Mouse (Mus musculus) ES-E14 (cell line): ENCODE data around the gene Atg4c.

Experiments
- CHD2 ChIP-seq: IDR thresholded peaks from 2 replicates; pipeline ENCODE4 v1.6.1; 2014; ENCODE audit warnings: mild to moderate bottlenecking, low read depth, low read length, inconsistent platforms
- HCFC1 ChIP-seq: IDR thresholded peaks from 2 replicates; pipeline ENCODE4 v1.6.1; 2012; ENCODE audit warnings: low read length, inconsistent platforms, borderline replicate concordance; ENCODE audit not compliant: insufficient read depth
- MAFK ChIP-seq: IDR thresholded peaks from 2 replicates; pipeline ENCODE4 v1.6.1; 2014; ENCODE audit warnings: mild to moderate bottlenecking, low read depth, low read length, inconsistent platforms; ENCODE audit not compliant: insufficient read depth
- ZC3H11A ChIP-seq: IDR thresholded peaks from 2 replicates; pipeline ENCODE4 v1.6.1; 2012; ENCODE audit warnings: low read depth, mild to moderate bottlenecking, inconsistent platforms, low read length, borderline replicate concordance
- ZNF384 ChIP-seq: IDR thresholded peaks from 2 replicates; pipeline ENCODE4 v1.6.1; 2012; ENCODE audit warnings: low read depth, low read length, inconsistent platforms

GRCm38 (mm10) chr4:99252957-99253356 is 59.2 kb downstream of the Atg4c start:
- TF ChIP-seq MAFK (no peak), ZC3H11A (no peak), ZNF384 (no peak), CHD2 (no peak), HCFC1 (no peak)
